In genomic region chr13:94562652-94563339, GRCm38 (mm10) we compare ENCODE assay signal across 13 mouse cellular contexts.
A peak's percentile ranks its signal among the peaks of the same experiment; 100 is the strongest.
DNase-seq lines count a peak whose midpoint lies in the region; ATAC-seq lines count a peak whose summit lies in the region.
"Had no signal": no experiment of that assay in that cellular context is flagged by ENCODE, and none has a peak within 500 bp of the region (broad histone marks: within the 10 kb centered on the region; RNA-seq: fewer than 3 reads in every experiment).

No protein-coding gene starts in this region.

- ATAC-seq in forebrain, embryonic 16.5 days, result 0 out of 2 replicates have a peak, but pooled peaks have one; percentile 29
- ATAC-seq in forebrain, embryonic 12.5 days (ENCODE audit: low FRiP score), result no peak
- ATAC-seq in midbrain, embryonic 15.5 days (replicated peaks), result no peak
- ATAC-seq in embryonic facial prominence, embryonic 11.5 days (replicated peaks; ENCODE audit: insufficient number of reproducible peaks, low FRiP score, low TSS enrichment, low read depth), result 0 out of 2 replicates have a peak, but pooled peaks have one; percentile 67
- peak; percentile 63 for ATAC-seq in midbrain, embryonic 13.5 days

- no peak overlapping the region for H3K27ac ChIP-seq in forebrain, embryonic 16.5 days (ENCODE audit: low read length)
- H3K27ac ChIP-seq in forebrain, embryonic 12.5 days, result no peak overlapping the region
- no peak overlapping the region for H3K27ac ChIP-seq in midbrain, embryonic 10.5 days (replicated peaks)
- H3K27ac ChIP-seq in midbrain, embryonic 15.5 days, result no peak overlapping the region
- no peak overlapping the region for H3K27ac ChIP-seq in embryonic facial prominence, embryonic 11.5 days (replicated peaks; ENCODE audit: low read depth, low read length)
- H3K27ac ChIP-seq in midbrain, embryonic 13.5 days, result no peak overlapping the region
- H3K27ac ChIP-seq: hindbrain, embryonic 15.5 days; lung, embryonic 15.5 days; stomach, embryonic 15.5 days had no signal

- H3K9me3 ChIP-seq in forebrain, embryonic 16.5 days (ENCODE audit: control insufficient read depth, low read length), result no peaks in the 10 kb centered on the region
- H3K9me3 ChIP-seq in forebrain, embryonic 12.5 days, result no peaks in the 10 kb centered on the region
- H3K9me3 ChIP-seq in midbrain, embryonic 10.5 days (replicated peaks), result no peaks in the 10 kb centered on the region
- no peaks in the 10 kb centered on the region for H3K9me3 ChIP-seq in midbrain, embryonic 15.5 days
- no peaks in the 10 kb centered on the region for H3K9me3 ChIP-seq in embryonic facial prominence, embryonic 11.5 days (replicated peaks; ENCODE audit: control insufficient read depth, low read length)
- H3K9me3 ChIP-seq in midbrain, embryonic 13.5 days, result peaks cover 2% of the 10 kb centered on the region; the same call in 1 of the 2 replicates
- H3K9me3 ChIP-seq: hindbrain, embryonic 15.5 days; lung, embryonic 15.5 days; stomach, embryonic 15.5 days had no signal

- 0 out of 2 replicates have a peak, but pooled peaks cover 4% of the 10 kb centered on the region for H3K27me3 ChIP-seq in forebrain, embryonic 16.5 days (replicated peaks; ENCODE audit: control insufficient read depth, insufficient read depth, low read length)
- H3K27me3 ChIP-seq in forebrain, embryonic 12.5 days, result peaks cover 51% of the 10 kb centered on the region
- H3K27me3 ChIP-seq in midbrain, embryonic 10.5 days (ENCODE audit: low read depth, poor library complexity, severe bottlenecking), result peaks cover 93% of the 10 kb centered on the region
- peaks cover 35% of the 10 kb centered on the region for H3K27me3 ChIP-seq in midbrain, embryonic 15.5 days (replicated peaks)
- no peaks in the 10 kb centered on the region for H3K27me3 ChIP-seq in embryonic facial prominence, embryonic 11.5 days (ENCODE audit: control insufficient read depth, insufficient read depth, low read length)
- peaks cover 74% of the 10 kb centered on the region for H3K27me3 ChIP-seq in midbrain, embryonic 13.5 days
- H3K27me3 ChIP-seq: lung, embryonic 15.5 days; stomach, embryonic 15.5 days had no signal

- H3K4me1 ChIP-seq in forebrain, embryonic 16.5 days (replicated peaks; ENCODE audit: control insufficient read depth, insufficient read depth, low read length), result peaks cover 18% of the 10 kb centered on the region
- peaks cover 40% of the 10 kb centered on the region for H3K4me1 ChIP-seq in forebrain, embryonic 12.5 days
- H3K4me1 ChIP-seq in midbrain, embryonic 10.5 days, result peaks cover 44% of the 10 kb centered on the region
- peaks cover 24% of the 10 kb centered on the region for H3K4me1 ChIP-seq in midbrain, embryonic 15.5 days
- H3K4me1 ChIP-seq in embryonic facial prominence, embryonic 11.5 days (ENCODE audit: control insufficient read depth, insufficient read depth, low read length), result 0 out of 2 replicates have a peak, but pooled peaks cover 3% of the 10 kb centered on the region
- H3K4me1 ChIP-seq in midbrain, embryonic 13.5 days (replicated peaks), result peaks cover 29% of the 10 kb centered on the region
- H3K4me1 ChIP-seq: stomach, embryonic 15.5 days had no signal

- DNase-seq in midbrain, embryonic 10.5 days (ENCODE audit: low spot score), result peak; percentile 51
- peak; percentile 43 for DNase-seq in embryonic facial prominence, embryonic 11.5 days (ENCODE audit: low spot score)
- DNase-seq in frontal cortex, postnatal 14 days (ENCODE audit: low spot score in 2 of 2), result no peak
- DNase-seq in right cerebral cortex, postnatal 10 days (ENCODE audit: low spot score in 2 of 2), result no peak
- DNase-seq: cerebellum, adult 11 months; gastrocnemius, postnatal 14 days had no signal

- no peak overlapping the region for H3K4me2 ChIP-seq in forebrain, embryonic 16.5 days (ENCODE audit: low read length)
- no peak overlapping the region for H3K4me2 ChIP-seq in forebrain, embryonic 12.5 days
- H3K4me2 ChIP-seq in midbrain, embryonic 15.5 days, result no peak overlapping the region
- no peak overlapping the region for H3K4me2 ChIP-seq in embryonic facial prominence, embryonic 11.5 days (ENCODE audit: low read depth, low read length)
- H3K4me2 ChIP-seq in midbrain, embryonic 13.5 days (replicated peaks), result no peak overlapping the region
- H3K4me2 ChIP-seq: hindbrain, embryonic 15.5 days; lung, embryonic 15.5 days; stomach, embryonic 15.5 days had no signal

- H3K36me3 ChIP-seq in forebrain, embryonic 16.5 days (ENCODE audit: control insufficient read depth, insufficient read depth), result no peaks in the 10 kb centered on the region
- H3K36me3 ChIP-seq in forebrain, embryonic 12.5 days (replicated peaks), result no peaks in the 10 kb centered on the region
- peaks cover 6% of the 10 kb centered on the region for H3K36me3 ChIP-seq in midbrain, embryonic 10.5 days
- no peaks in the 10 kb centered on the region for H3K36me3 ChIP-seq in midbrain, embryonic 15.5 days (replicated peaks)
- no peaks in the 10 kb centered on the region for H3K36me3 ChIP-seq in embryonic facial prominence, embryonic 11.5 days (replicated peaks; ENCODE audit: control insufficient read depth, insufficient read depth, low read depth, low read length)
- H3K36me3 ChIP-seq in midbrain, embryonic 13.5 days, result no peaks in the 10 kb centered on the region
- H3K36me3 ChIP-seq: hindbrain, embryonic 15.5 days; lung, embryonic 15.5 days; stomach, embryonic 15.5 days had no signal

- no peak overlapping the region for H3K4me3 ChIP-seq in forebrain, embryonic 16.5 days (replicated peaks; ENCODE audit: low read length)
- no peak overlapping the region for H3K4me3 ChIP-seq in forebrain, embryonic 12.5 days (replicated peaks)
- H3K4me3 ChIP-seq in midbrain, embryonic 10.5 days, result no peak overlapping the region
- no peak overlapping the region for H3K4me3 ChIP-seq in midbrain, embryonic 15.5 days
- no peak overlapping the region for H3K4me3 ChIP-seq in embryonic facial prominence, embryonic 11.5 days (ENCODE audit: low read depth, low read length)
- H3K4me3 ChIP-seq in midbrain, embryonic 13.5 days (replicated peaks), result no peak overlapping the region
- H3K4me3 ChIP-seq: hindbrain, embryonic 15.5 days; lung, embryonic 15.5 days; stomach, embryonic 15.5 days had no signal

- 25% methylated on average over 9 of the region's 9 CpGs for WGBS in forebrain, embryonic 16.5 days
- WGBS in forebrain, embryonic 12.5 days, result 16% methylated on average over 9 of the region's 9 CpGs
- WGBS in midbrain, embryonic 10.5 days, result 15% methylated on average over 9 of the region's 9 CpGs
- WGBS in midbrain, embryonic 15.5 days, result 10% methylated on average over 9 of the region's 9 CpGs
- WGBS in embryonic facial prominence, embryonic 11.5 days, result 15% methylated on average over 9 of the region's 9 CpGs
- WGBS in midbrain, embryonic 13.5 days, result 9% methylated on average over 9 of the region's 9 CpGs

- no peak overlapping the region for H3K9ac ChIP-seq in forebrain, embryonic 16.5 days (replicated peaks; ENCODE audit: low read depth, low read length)
- H3K9ac ChIP-seq in forebrain, embryonic 12.5 days, result no peak overlapping the region
- H3K9ac ChIP-seq in midbrain, embryonic 15.5 days, result no peak overlapping the region
- H3K9ac ChIP-seq in embryonic facial prominence, embryonic 11.5 days (replicated peaks; ENCODE audit: low read length), result no peak overlapping the region
- no peak overlapping the region for H3K9ac ChIP-seq in midbrain, embryonic 13.5 days (replicated peaks)
- H3K9ac ChIP-seq: hindbrain, embryonic 15.5 days; lung, embryonic 15.5 days; stomach, embryonic 15.5 days had no signal

Comparison
In these comparisons a context has a peak if more than half of its experiments do, and no peak if none do; other contexts are left out.
1. ATAC-seq: peak in forebrain, embryonic 16.5 days (single experiment), embryonic facial prominence, embryonic 11.5 days (single experiment) and midbrain, embryonic 13.5 days (single experiment); none in forebrain, embryonic 12.5 days (single experiment) and midbrain, embryonic 15.5 days (single experiment).
2. DNase-seq: peak in midbrain, embryonic 10.5 days (single experiment) and embryonic facial prominence, embryonic 11.5 days (single experiment); none in frontal cortex, postnatal 14 days (0 of 2) and right cerebral cortex, postnatal 10 days (0 of 2).